9 mouse cellular contexts compared by ENCODE assay signal in the genomic region with DNA sequence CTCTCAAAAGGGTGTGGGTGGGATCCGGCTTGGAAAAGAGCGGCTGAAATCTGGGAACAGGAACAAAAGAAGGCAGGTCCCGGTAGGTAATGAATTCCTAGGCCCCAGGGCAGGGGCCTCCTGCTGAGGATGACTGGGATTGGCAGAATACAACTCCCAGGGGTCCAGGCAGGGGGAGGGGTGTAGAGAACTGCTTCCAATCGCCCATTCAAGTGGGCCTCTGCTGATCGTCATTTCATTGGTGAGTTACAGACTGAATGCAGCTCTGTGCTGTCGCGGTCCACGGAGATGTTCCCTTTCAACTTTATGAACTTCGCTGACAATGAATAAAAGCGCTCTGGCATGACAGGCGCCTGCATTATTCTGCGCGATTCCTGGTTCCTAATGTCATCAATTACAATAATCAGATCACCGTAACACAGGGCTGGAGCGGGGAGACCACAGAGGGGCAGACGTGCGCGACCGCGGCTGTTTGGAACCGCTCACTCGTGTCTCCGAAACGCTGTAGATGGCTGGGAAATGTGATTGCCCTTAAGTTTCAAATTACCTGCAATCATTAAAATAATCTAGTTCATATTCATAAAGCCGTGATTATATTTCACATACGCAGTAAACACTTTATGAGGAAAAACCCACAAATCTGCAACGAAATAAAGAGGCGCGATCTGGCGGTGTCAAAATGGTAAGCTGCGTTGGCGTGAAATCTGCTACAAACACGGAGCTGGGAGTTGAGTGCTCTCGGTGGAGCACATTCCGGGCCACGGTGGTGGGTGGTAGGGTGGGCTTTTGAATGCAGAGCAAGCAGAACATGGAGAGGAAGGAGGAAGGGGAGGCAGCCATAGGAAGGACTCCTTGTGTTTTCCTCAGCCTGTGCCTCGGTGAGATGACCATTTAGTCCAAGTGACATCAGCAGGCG.
DNase-seq lines count a peak whose midpoint lies in the region; ATAC-seq lines count a peak whose summit lies in the region.
"Had no signal": no experiment of that assay in that cellular context is flagged by ENCODE, and none has a peak within 500 bp of the region (broad histone marks: within the 10 kb centered on the region; RNA-seq: fewer than 3 reads in every experiment).

No protein-coding gene starts in this region.

- no peak for DNase-seq in heart, postnatal 4 days
- DNase-seq in Muller cell, postnatal 12 days (ENCODE audit: inconsistent ontology term), result peak; percentile 30
- DNase-seq in forebrain, embryonic 14.5 days (ENCODE audit: low spot score), result peak; percentile 66
- peak; percentile 95 for DNase-seq in midbrain, embryonic 11.5 days (ENCODE audit: low spot score, missing footprints)
- DNase-seq in lung, postnatal 10 days, result no peak
- DNase-seq in right cerebral cortex, postnatal 25 days, result no peak
- no peak for DNase-seq in adrenal gland, postnatal 36 days
- DNase-seq: adrenal gland, postnatal 25 days had no signal

- H3K4me3 ChIP-seq in heart, embryonic 11.5 days (ENCODE audit: low read depth, low read length), result peak overlapping the region; percentile 15
- H3K4me3 ChIP-seq in forebrain, embryonic 14.5 days (ENCODE audit: low read depth, low read length), result peak overlapping the region; percentile 8; the same call in 1 of the 2 replicates
- peak overlapping the region; percentile 16; the same call in 1 of the 2 replicates for H3K4me3 ChIP-seq in midbrain, embryonic 11.5 days (ENCODE audit: low read depth, low read length)

- no peak overlapping the region for H3K27ac ChIP-seq in heart, embryonic 11.5 days (ENCODE audit: low read depth, low read length)
- H3K27ac ChIP-seq in forebrain, embryonic 14.5 days (ENCODE audit: low read depth, low read length), result no peak overlapping the region
- no peak overlapping the region for H3K27ac ChIP-seq in midbrain, embryonic 11.5 days (ENCODE audit: low read depth, low read length)

- H3K9me3 ChIP-seq in heart, embryonic 11.5 days (replicated peaks; ENCODE audit: control insufficient read depth, low read length), result no peaks in the 10 kb centered on the region
- no peaks in the 10 kb centered on the region for H3K9me3 ChIP-seq in forebrain, embryonic 14.5 days (replicated peaks; ENCODE audit: control insufficient read depth, low read length)
- no peaks in the 10 kb centered on the region for H3K9me3 ChIP-seq in midbrain, embryonic 11.5 days (ENCODE audit: control insufficient read depth, low read length)

- no peaks in the 10 kb centered on the region for H3K36me3 ChIP-seq in heart, embryonic 11.5 days (ENCODE audit: control insufficient read depth, insufficient read depth, low read length)
- H3K36me3 ChIP-seq in forebrain, embryonic 14.5 days (ENCODE audit: control insufficient read depth, insufficient read depth, low read length), result no peaks in the 10 kb centered on the region
- H3K36me3 ChIP-seq in midbrain, embryonic 11.5 days (ENCODE audit: control insufficient read depth, insufficient read depth, low read length), result no peaks in the 10 kb centered on the region

- peaks cover 39% of the 10 kb centered on the region for H3K27me3 ChIP-seq in heart, embryonic 11.5 days (ENCODE audit: control insufficient read depth, insufficient read depth, low read length)
- H3K27me3 ChIP-seq in forebrain, embryonic 14.5 days (replicated peaks; ENCODE audit: control insufficient read depth, insufficient read depth, low read length), result peaks cover 36% of the 10 kb centered on the region
- peaks cover 13% of the 10 kb centered on the region; the same call in 1 of the 2 replicates for H3K27me3 ChIP-seq in midbrain, embryonic 11.5 days (ENCODE audit: control insufficient read depth, insufficient read depth, low read length)

- 0 out of 2 replicates have a peak, but pooled peaks cover 3% of the 10 kb centered on the region for H3K4me1 ChIP-seq in heart, embryonic 11.5 days (ENCODE audit: control insufficient read depth, insufficient read depth, low read length)
- peaks cover 15% of the 10 kb centered on the region for H3K4me1 ChIP-seq in forebrain, embryonic 14.5 days (ENCODE audit: control insufficient read depth, insufficient read depth, low read length)
- peaks cover 16% of the 10 kb centered on the region for H3K4me1 ChIP-seq in midbrain, embryonic 11.5 days (ENCODE audit: control insufficient read depth, insufficient read depth, low read length)

- H3K4me2 ChIP-seq in heart, embryonic 11.5 days, result peak overlapping the region; percentile 48
- H3K4me2 ChIP-seq in forebrain, embryonic 14.5 days (ENCODE audit: low read length), result peak overlapping the region; percentile 46
- peak overlapping the region; percentile 51 for H3K4me2 ChIP-seq in midbrain, embryonic 11.5 days

- 6% methylated on average over 38 of the region's 38 CpGs for WGBS in heart, embryonic 11.5 days (ENCODE audit: insufficient replicate concordance)
- 3% methylated on average over 38 of the region's 38 CpGs for WGBS in forebrain, embryonic 14.5 days
- 2% methylated on average over 38 of the region's 38 CpGs for WGBS in midbrain, embryonic 11.5 days

- no peak overlapping the region for H3K9ac ChIP-seq in heart, embryonic 11.5 days (ENCODE audit: low read depth, low read length)
- H3K9ac ChIP-seq in forebrain, embryonic 14.5 days (ENCODE audit: low read length), result peak overlapping the region; percentile 30; the same call in 1 of the 2 replicates
- peak overlapping the region; percentile 26; the same call in 1 of the 2 replicates for H3K9ac ChIP-seq in midbrain, embryonic 11.5 days (ENCODE audit: low read length)

- ATAC-seq in heart, embryonic 11.5 days (replicated peaks; ENCODE audit: insufficient number of reproducible peaks, low FRiP score, low TSS enrichment), result no peak
- ATAC-seq in forebrain, embryonic 14.5 days, result peak; percentile 52; the same call in 1 of the 2 replicates
- ATAC-seq in midbrain, embryonic 11.5 days (ENCODE audit: low FRiP score), result peak; percentile 83

Comparison
In these comparisons a context has a peak if more than half of its experiments do, and no peak if none do; other contexts are left out.
1. DNase-seq: peak in Muller cell, postnatal 12 days (single experiment), forebrain, embryonic 14.5 days (single experiment) and midbrain, embryonic 11.5 days (single experiment); none in heart, postnatal 4 days (single experiment), lung, postnatal 10 days (single experiment), right cerebral cortex, postnatal 25 days (single experiment) and adrenal gland, postnatal 36 days (0 of 2).
2. Peak in every context shown above with its lines, with median percentiles within 50 percentile points of each other: H3K4me2 ChIP-seq and H3K4me3 ChIP-seq.